Mouse (Mus musculus) NIH3T3 (cell line): ENCODE data around the gene Slc6a6.

Experiments used
- DNase-seq: peaks from one replicate; pipeline ENCODE4 v3.0.0-alpha.2; 2012; ENCODE audit warnings: low read depth

The Slc6a6 gene

GRCm38 (mm10) chr6:91700823-91701621 is 17.2 kb downstream of the Slc6a6 start:
- no peak for DNase-seq

DNA sequence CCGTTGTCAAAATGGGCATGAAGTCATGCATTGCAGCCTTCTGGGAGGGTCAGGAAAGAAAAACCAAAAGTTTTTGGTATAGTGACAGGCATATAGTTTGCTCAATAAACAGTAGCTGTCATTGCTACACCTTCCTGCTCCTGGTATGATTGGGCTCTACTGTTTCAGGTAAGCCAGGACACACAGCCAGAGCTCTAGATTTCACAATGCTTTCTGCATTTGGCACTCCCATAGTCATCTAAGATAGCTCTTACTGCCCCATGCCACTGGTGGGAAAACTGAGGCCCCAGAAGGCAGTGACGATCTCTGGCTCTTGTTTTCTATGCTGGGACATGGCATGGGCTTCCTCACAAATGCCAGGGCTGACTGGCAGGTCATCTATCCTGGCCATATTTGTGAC is 19.6 kb downstream of the Slc6a6 start:
- DNase-seq, result no peak

- no peak for DNase-seq
These were observed 20.6 kb downstream of the Slc6a6 start for GRCm38 (mm10) chr6:91704446-91704845.

- DNase-seq, result no peak
These were observed 21.8 kb downstream of the Slc6a6 start for GRCm38 (mm10) chr6:91705651-91706050.

- no peak for DNase-seq
These were observed 22.4 kb downstream of the Slc6a6 start for GRCm38 (mm10) chr6:91706072-91706776.

- DNase-seq, result no peak
These were observed 23.5 kb downstream of the Slc6a6 start for GRCm38 (mm10) chr6:91707276-91707885.

GRCm38 (mm10) chr6:91707886-91708564 is 24.2 kb downstream of the Slc6a6 start:
- no peak for DNase-seq

- no peak for DNase-seq
These were observed 25.1 kb downstream of the Slc6a6 start for GRCm38 (mm10) chr6:91708919-91709318.

DNA sequence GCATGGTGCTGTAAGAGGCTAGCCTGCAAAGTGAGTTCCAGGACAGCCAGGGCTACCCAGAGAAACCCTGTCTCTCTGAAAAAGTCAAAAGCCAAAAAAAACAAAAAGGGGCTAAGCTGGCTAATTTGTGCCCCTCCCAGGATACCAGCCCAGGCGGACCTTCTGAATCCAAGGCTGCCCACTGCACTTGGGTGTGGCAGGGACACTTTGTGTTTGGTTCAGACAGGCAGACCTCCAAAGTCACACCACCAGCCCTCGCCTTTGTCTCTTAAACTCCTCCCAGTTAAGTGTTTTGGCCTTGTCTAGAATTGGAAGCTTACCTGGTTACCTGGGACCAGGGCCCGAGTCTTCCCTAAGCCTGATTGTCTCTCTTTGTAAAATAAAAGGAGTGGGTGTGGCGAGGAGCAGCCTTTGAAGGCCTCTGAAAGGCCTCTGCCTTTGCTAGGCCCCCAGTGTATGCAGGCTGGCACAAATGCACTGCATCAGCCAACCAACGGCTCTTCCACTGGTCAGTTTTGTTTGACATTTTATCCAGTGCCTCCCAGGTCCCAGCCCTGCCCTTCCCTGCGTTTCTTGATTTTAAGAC is 26.6 kb downstream of the Slc6a6 start:
- no peak for DNase-seq

GRCm38 (mm10) chr6:91712097-91712854 is 28.4 kb downstream of the Slc6a6 start:
- no peak for DNase-seq

- peak; percentile 80 for DNase-seq
These were observed 29.0 kb downstream of the Slc6a6 start for GRCm38 (mm10) chr6:91712855-91713331.

DNA sequence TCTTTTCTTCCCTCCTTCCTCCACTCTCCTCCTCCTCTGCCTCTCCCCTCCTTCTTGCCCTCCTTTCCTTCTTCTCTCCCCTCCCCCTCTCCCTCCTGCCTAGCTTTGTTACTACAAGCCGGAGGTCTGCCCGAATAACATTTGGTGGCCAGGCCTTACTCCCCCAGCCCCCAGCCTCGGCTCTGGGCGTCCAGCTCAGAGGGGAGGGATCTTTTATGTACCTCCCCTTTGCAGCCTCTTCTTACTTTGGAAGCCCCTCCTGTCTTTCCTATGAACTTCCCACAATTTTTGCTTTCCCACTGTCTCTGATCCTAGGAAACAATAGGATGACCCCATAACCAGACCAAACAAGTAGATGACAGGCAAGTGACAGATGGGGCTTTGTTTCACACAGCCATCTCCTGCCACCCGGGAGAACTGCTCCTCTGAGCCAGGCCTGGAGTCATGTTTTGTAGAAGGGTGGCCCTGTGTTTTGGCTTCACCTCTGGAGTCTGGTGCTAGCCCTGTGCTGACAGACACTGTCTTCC is 29.6 kb downstream of the Slc6a6 start:
- DNase-seq, result no peak

DNA sequence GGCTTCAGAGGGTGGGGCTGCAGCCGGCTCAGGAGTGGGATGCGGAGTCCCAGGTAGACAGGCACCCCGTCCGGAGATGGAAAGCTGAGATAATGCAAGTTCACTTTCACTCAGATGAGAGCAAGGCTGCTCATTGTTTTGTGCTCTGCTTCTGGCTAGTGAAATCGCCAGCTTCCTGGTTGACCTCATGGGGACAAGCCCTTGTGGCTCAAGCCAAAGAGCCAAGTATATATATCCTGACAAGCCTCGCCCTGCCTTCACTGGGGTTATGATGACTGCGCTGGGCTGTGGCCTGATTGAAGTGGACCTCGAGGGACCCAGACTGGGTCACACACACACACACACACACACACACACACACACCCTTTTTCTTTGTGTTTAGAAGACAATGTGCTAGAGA is 31.2 kb downstream of the Slc6a6 start:
- no peak for DNase-seq

DNA sequence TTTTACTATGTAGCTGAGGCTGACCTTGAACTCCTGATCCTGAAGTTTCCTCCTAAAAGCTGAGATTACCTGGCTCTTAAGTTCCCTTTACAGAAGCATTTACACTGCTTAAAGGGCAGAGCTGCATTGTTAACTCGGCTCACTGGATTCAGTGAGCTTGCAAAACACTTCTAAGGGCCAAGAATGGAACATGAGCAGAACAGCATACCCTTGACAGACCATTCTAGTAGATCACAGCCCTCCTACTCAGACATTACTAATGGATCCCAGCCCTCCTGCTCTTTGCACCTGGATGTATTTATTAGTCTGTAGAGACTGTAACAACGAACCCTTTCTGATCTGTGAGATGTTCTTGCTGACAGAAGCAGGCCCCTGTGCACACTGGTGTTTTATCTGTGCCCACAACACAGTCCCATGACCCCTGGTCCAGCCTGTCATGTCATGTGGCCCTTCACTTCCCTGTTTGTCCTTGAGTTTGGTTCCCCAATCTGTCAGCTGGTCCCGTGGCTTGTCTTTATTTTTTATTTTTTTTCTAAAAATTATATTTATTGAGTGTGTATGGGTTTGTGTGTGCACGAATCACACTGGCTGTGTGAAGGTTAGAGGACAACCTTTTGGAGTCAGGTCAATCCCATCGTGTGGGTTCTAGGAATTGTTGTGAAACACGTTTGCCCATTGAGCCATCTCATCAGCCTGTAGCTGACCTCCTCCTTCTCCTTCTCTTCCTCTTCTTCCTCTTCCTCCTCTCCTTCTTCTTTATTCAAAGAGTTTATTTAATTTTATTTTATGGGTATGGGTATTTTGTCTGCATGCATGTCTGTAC is 32.3 kb downstream of the Slc6a6 start:
- no peak for DNase-seq

DNA sequence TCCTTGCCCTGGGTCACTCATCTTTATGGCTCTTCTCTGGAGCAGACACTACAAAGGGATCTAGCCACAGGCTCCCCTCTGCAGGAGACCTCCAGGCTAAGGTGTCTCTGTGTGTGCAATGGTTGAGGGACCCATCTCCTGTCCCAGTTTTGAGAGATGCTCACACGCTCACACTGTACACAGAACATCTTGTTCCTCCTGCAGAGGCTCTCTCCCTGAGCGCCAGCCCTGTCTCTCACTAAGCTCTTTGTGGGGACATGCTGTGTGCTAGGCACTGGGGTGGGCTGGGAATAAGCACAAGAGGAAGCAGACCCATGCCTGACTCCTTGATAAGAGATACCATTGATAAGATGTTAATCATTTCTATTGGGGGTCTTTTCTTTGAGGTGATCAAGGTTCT is 34.2 kb downstream of the Slc6a6 start:
- no peak for DNase-seq

- no peak for DNase-seq
These were observed 34.8 kb downstream of the Slc6a6 start for GRCm38 (mm10) chr6:91718603-91719002.

- peak; percentile 79 for DNase-seq
These were observed 35.3 kb downstream of the Slc6a6 start for GRCm38 (mm10) chr6:91719042-91719747.

DNA sequence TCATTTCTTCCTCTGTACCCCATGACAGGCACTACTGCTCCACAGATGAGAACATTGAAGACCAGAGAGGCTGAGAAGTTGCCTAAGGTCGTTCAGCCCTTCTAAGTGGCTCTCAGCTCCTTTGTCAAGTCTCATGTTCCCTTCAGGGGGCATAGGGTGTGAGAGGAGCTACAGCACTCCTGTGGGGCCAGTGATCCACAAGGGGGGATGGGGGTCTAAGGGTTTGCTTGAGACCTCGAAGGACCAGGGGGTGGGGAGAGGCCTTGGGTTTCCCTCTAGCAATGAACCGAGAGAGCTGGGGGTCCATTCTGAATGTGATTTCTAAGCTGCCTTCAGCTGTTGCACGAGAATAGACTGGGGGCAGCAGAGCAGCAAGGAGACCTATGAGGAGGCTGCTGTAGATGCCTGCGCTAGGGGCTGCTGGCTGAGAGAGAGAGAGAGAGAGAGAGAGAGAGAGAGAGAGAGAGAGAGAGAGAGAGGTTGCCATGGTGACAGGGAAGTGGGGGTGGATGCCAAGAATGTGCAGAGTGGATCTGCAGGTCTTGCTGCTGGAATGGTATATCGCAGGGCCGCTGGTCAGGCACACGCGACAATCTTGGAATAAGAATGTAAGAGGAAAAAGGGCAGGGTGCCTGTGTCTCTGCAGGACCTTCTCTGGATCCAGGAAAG is 36.1 kb downstream of the Slc6a6 start:
- peak; percentile 65 for DNase-seq
